14 mouse cellular contexts compared by ENCODE assay signal in genomic region chr10:50893546-50893945, GRCm38 (mm10). TPM values are rescaled to one million over a fixed set of nuclear protein-coding genes. Genes with fewer than 3 reads are reported as not detected.
A peak's percentile ranks its signal among the peaks of the same experiment; 100 is the strongest.
DNase-seq lines count a peak whose midpoint lies in the region; ATAC-seq and TF ChIP-seq lines count a peak whose summit lies in the region.
"Had no signal": no experiment of that assay in that cellular context is flagged by ENCODE, and none has a peak within 500 bp of the region (broad histone marks: within the 10 kb centered on the region; RNA-seq: fewer than 3 reads in every experiment).

No protein-coding gene starts in this region.

- H3K27ac ChIP-seq in hindbrain, embryonic 15.5 days (replicated peaks), result no peak overlapping the region
- H3K27ac ChIP-seq in hindbrain, embryonic 12.5 days, result no peak overlapping the region
- no peak overlapping the region for H3K27ac ChIP-seq in embryonic facial prominence, embryonic 15.5 days (replicated peaks)
- H3K27ac ChIP-seq in midbrain, embryonic 14.5 days (replicated peaks; ENCODE audit: low read depth, low read length), result no peak overlapping the region
- H3K27ac ChIP-seq: heart, embryonic 15.5 days; layer of hippocampus, adult 2 months; liver, embryonic 15.5 days had no signal

- 0 out of 2 replicates have a peak overlapping the region, but pooled peaks have one; percentile 44 for H3K4me3 ChIP-seq in hindbrain, embryonic 15.5 days
- H3K4me3 ChIP-seq in hindbrain, embryonic 12.5 days, result no peak overlapping the region
- H3K4me3 ChIP-seq in embryonic facial prominence, embryonic 15.5 days (replicated peaks), result 0 out of 2 replicates have a peak overlapping the region, but pooled peaks have one; percentile 51
- 0 out of 2 replicates have a peak overlapping the region, but pooled peaks have one; percentile 43 for H3K4me3 ChIP-seq in midbrain, embryonic 14.5 days (replicated peaks; ENCODE audit: low read depth, low read length)

- no peak overlapping the region for H3K4me2 ChIP-seq in hindbrain, embryonic 15.5 days
- no peak overlapping the region for H3K4me2 ChIP-seq in hindbrain, embryonic 12.5 days (replicated peaks)
- H3K4me2 ChIP-seq in embryonic facial prominence, embryonic 15.5 days (replicated peaks), result no peak overlapping the region
- peak overlapping the region; percentile 77; the same call in 1 of the 2 replicates for H3K4me2 ChIP-seq in midbrain, embryonic 14.5 days (ENCODE audit: low read length)

- TF ChIP-seq POLR2A in brain, embryonic 14.5 days (IDR thresholded peaks at IDR 0.05; ENCODE audit: borderline replicate concordance, extremely low read depth, insufficient read depth, insufficient read length, poor library complexity, severe bottlenecking), result no peak

- H3K4me1 ChIP-seq in hindbrain, embryonic 15.5 days (replicated peaks), result peaks cover 14% of the 10 kb centered on the region
- peaks cover 17% of the 10 kb centered on the region for H3K4me1 ChIP-seq in hindbrain, embryonic 12.5 days
- peaks cover 24% of the 10 kb centered on the region for H3K4me1 ChIP-seq in embryonic facial prominence, embryonic 15.5 days
- peaks cover 10% of the 10 kb centered on the region; the same call in 1 of the 2 replicates for H3K4me1 ChIP-seq in midbrain, embryonic 14.5 days (ENCODE audit: control insufficient read depth, insufficient read depth, low read length)

- WGBS in hindbrain, embryonic 15.5 days, result 4% methylated on average over 10 of the region's 10 CpGs
- 2% methylated on average over 10 of the region's 10 CpGs for WGBS in hindbrain, embryonic 12.5 days
- WGBS in embryonic facial prominence, embryonic 15.5 days, result 4% methylated on average over 10 of the region's 10 CpGs
- WGBS in midbrain, embryonic 14.5 days, result 2% methylated on average over 10 of the region's 10 CpGs

- no peak for ATAC-seq in hindbrain, embryonic 15.5 days (ENCODE audit: low FRiP score, low read depth)
- ATAC-seq in hindbrain, embryonic 12.5 days (ENCODE audit: low FRiP score), result no peak
- ATAC-seq in embryonic facial prominence, embryonic 15.5 days (ENCODE audit: insufficient number of reproducible peaks, low FRiP score, low TSS enrichment, low read depth), result no peak
- no peak for ATAC-seq in midbrain, embryonic 14.5 days (ENCODE audit: low FRiP score, low TSS enrichment)

- DNase-seq in brain, embryonic 14.5 days (ENCODE audit: low read depth), result peak; percentile 32
- DNase-seq in midbrain, embryonic 14.5 days, result no peak
- no peak for DNase-seq in spleen, postnatal 4 days (ENCODE audit: low spot score in 2 of 2)
- no peak for DNase-seq in lung, postnatal 25 days (ENCODE audit: low spot score)
- no peak for DNase-seq in adrenal gland, adult 8-10 months
- DNase-seq: lung, postnatal 14 days had no signal

- H3K9ac ChIP-seq in hindbrain, embryonic 15.5 days, result no peak overlapping the region
- H3K9ac ChIP-seq in hindbrain, embryonic 12.5 days, result no peak overlapping the region
- no peak overlapping the region for H3K9ac ChIP-seq in embryonic facial prominence, embryonic 15.5 days
- H3K9ac ChIP-seq in midbrain, embryonic 14.5 days (replicated peaks; ENCODE audit: low read length), result no peak overlapping the region
- H3K9ac ChIP-seq: heart, embryonic 15.5 days; liver, embryonic 15.5 days had no signal

- H3K9me3 ChIP-seq in hindbrain, embryonic 15.5 days, result no peaks in the 10 kb centered on the region
- H3K9me3 ChIP-seq in hindbrain, embryonic 12.5 days (replicated peaks), result no peaks in the 10 kb centered on the region
- H3K9me3 ChIP-seq in embryonic facial prominence, embryonic 15.5 days (replicated peaks), result no peaks in the 10 kb centered on the region
- H3K9me3 ChIP-seq in midbrain, embryonic 14.5 days (ENCODE audit: control insufficient read depth, low read length), result no peaks in the 10 kb centered on the region
- H3K9me3 ChIP-seq: heart, embryonic 15.5 days; liver, embryonic 15.5 days had no signal

- no peak for TF ChIP-seq CTCF in brain, embryonic 14.5 days (IDR thresholded peaks at IDR 0.05; ENCODE audit: borderline replicate concordance, extremely low read depth, insufficient read depth, insufficient read length)

- H3K36me3 ChIP-seq in hindbrain, embryonic 15.5 days, result no peaks in the 10 kb centered on the region
- no peaks in the 10 kb centered on the region for H3K36me3 ChIP-seq in hindbrain, embryonic 12.5 days
- no peaks in the 10 kb centered on the region for H3K36me3 ChIP-seq in embryonic facial prominence, embryonic 15.5 days
- H3K36me3 ChIP-seq in midbrain, embryonic 14.5 days (ENCODE audit: control insufficient read depth, insufficient read depth, low read length), result no peaks in the 10 kb centered on the region
- H3K36me3 ChIP-seq: heart, embryonic 15.5 days; liver, embryonic 15.5 days had no signal

- H3K27me3 ChIP-seq in hindbrain, embryonic 15.5 days, result peaks cover 83% of the 10 kb centered on the region
- peaks cover 94% of the 10 kb centered on the region for H3K27me3 ChIP-seq in hindbrain, embryonic 12.5 days
- peaks cover 86% of the 10 kb centered on the region for H3K27me3 ChIP-seq in embryonic facial prominence, embryonic 15.5 days
- peaks cover 94% of the 10 kb centered on the region for H3K27me3 ChIP-seq in midbrain, embryonic 14.5 days (ENCODE audit: control insufficient read depth, insufficient read depth, low read length)

RNA-seq across cellular contexts. Expression of gene Sim1, which starts 1.0 kb away (rescaled TPM):
- 0.12 and 0.16 TPM in 2 replicates for polyA plus RNA-seq in hindbrain, embryonic 15.5 days (2015; fragmentation: Nextera tagmentation; extraction: Ambion mirVana)
- 1.1 TPM in 2 replicates for polyA plus RNA-seq in hindbrain, embryonic 12.5 days (2016; fragmentation: Nextera tagmentation; extraction: Ambion mirVana)
- polyA plus RNA-seq in brain, embryonic 14.5 days (2012; rRNA removed), result 2.3 and 2.5 TPM in 2 replicates
- polyA plus RNA-seq in embryonic facial prominence, embryonic 15.5 days (2015; fragmentation: Nextera tagmentation; extraction: Ambion mirVana), result 0.83 and 1.6 TPM in 2 replicates
- polyA plus RNA-seq in midbrain, embryonic 14.5 days (2014; fragmentation: Nextera tagmentation; extraction: Ambion mirVana), result 0.77 and 0.91 TPM in 2 replicates
- not detected for total RNA-seq in adrenal gland, adult 8-10 months (2022)
- total RNA-seq: adrenal gland, postnatal 36 days; layer of hippocampus, adult 2 months had no signal
- polyA plus RNA-seq: heart, embryonic 15.5 days; inflammation-experienced regulatory T-cells, adult 6 months; liver, embryonic 15.5 days had no signal
